Mouse (Mus musculus) adipocyte (in vitro differentiated cells): ENCODE results near the gene Slc9a9.

ENCODE experiments used
- DNase-seq: peaks from one replicate; pipeline ENCODE4 v3.0.0-alpha.2; 2016; ENCODE audit warnings: low spot score

The Slc9a9 gene

DNA sequence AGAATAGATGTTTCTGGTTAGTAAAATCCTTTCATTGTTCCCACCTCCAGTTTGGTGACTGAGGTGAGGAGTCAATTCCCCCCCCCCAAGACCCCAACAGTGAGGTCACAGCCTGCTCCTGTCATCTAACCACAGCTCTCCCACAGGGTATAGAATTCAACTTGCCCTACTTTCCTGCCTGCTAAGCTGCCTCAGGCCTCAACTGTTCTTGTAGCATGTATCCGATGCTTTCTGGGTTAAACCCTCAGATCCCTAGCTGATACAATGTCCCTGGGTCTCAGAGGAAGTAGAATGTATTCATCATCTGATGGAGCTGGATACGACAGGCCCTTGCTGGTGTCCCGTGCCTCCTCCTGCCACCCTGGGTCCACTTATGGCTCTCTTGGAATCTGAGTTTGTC, 408.9 kb downstream of the Slc9a9 start:
- DNase-seq: no peak

GRCm38 (mm10) chr9:95079951-95080350, 410.2 kb downstream of the Slc9a9 start:
- DNase-seq: no peak

DNA sequence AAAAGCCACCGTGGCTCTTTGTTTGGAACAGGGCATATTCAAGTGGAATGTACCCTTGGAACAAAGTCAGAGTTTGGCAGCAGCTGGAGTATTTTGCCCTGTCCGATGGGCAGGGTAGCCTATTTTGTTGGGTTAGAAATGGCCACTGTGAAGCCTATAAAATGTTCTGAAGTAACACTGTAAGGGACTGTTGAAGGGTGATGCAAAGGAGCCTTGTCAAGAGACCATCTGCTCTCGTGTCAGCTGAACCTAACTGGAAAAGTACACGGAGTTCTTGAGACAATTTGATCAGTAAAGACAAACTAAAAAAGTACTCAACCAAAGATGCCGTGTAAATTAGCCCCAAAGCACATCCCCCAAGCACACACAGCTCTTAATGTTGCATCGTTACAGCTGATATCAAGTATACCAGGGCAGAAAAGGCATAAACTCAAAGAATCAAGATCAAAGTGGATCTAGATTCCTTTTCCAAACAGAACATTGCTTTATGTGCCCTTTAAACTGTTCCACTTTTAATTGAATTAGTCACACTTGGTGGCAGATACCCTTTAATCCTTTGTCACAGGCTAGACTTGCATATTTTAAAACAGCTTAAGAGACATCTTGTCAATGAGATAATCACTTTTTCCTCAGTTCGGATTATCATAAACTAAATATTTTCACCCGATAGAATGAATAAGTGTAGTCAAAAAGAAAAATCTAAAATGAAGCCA, 416.6 kb downstream of the Slc9a9 start:
- no peak for DNase-seq

GRCm38 (mm10) chr9:95088221-95088620, 418.5 kb downstream of the Slc9a9 start:
- DNase-seq: no peak

DNA sequence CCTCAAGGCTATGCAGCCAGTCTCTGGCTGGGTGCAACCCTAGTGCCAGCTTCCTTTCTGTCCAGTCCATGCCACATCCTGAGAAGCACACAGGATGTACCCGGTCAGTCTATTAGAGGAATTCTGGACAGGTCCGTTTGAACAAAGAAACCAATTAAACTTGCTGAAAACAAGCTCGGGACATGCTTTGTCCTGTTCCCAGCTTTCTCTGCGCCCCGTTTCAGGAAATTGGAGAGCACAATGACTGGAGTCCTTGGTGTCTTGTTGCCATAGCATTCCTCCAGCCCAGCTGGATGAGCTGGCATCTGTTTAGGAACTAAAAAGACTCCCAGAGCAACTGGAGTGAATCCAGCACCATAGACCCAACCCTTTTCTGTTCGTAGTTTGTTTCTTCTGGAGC, 419.3 kb downstream of the Slc9a9 start:
- no peak for DNase-seq

- DNase-seq: no peak
Observed at GRCm38 (mm10) chr9:95096486-95096885, 426.8 kb downstream of the Slc9a9 start.

DNA sequence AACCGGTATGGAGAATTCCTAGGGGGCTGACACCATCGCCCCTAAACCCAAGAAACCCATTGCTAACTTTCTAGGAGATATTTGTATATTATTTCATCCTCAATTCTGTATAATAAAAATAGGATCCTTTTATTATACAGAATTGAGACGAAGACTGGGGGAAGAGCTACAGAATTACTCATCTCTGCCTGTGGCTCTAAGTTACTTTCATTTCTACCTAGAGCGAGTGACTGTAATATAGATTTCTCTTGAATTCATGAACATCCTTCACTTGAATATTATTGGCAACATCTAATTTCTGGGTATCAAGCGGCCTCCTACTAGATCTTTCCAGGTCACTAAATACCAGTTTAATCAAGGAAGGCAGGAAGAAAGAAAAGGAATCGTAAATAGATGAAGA, 436.1 kb downstream of the Slc9a9 start:
- DNase-seq: no peak

DNA sequence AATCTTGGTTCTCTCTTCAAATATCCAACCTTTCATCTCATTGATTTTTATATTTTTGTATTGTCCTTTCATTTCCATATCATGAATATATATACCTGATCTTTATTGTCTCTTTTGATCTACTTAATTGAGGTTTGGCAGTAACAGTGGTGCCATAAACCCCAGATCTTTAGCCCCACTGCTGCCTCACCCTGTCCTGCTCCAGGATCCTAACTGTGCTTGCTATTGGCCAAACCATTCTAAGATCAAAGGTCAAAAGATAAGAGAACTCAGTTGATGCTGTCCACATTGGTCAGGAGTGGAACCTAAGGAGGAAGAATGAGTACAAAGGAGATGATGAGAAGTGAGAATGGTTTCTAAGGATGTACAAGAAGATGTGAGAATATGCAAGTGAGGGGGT, 440.1 kb downstream of the Slc9a9 start:
- DNase-seq: no peak

DNA sequence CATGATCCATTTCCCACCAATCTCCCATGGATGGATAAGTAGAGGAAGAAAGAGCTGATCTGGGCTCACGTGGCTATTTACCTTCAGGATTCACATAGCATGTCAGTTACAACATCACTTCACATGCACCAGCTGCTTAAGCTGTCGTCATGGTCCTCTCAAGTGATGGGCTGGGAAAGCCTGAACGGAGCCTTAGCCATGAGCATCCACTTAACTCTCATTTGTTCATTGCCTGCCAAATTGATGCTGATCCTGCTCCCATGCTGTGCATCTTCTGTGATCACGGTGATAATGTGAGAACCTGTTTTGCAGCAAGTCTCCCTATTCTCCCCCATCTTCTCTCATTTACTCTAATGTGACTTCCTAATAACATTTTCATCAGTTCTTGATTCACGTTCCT, 441.1 kb downstream of the Slc9a9 start:
- DNase-seq: no peak

- no peak for DNase-seq
Observed at GRCm38 (mm10) chr9:95111732-95112131, 442.0 kb downstream of the Slc9a9 start.

GRCm38 (mm10) chr9:95113157-95114135, 443.7 kb downstream of the Slc9a9 start:
- peak; percentile 8 for DNase-seq

GRCm38 (mm10) chr9:95120062-95120461, 450.4 kb downstream of the Slc9a9 start:
- DNase-seq: no peak

DNA sequence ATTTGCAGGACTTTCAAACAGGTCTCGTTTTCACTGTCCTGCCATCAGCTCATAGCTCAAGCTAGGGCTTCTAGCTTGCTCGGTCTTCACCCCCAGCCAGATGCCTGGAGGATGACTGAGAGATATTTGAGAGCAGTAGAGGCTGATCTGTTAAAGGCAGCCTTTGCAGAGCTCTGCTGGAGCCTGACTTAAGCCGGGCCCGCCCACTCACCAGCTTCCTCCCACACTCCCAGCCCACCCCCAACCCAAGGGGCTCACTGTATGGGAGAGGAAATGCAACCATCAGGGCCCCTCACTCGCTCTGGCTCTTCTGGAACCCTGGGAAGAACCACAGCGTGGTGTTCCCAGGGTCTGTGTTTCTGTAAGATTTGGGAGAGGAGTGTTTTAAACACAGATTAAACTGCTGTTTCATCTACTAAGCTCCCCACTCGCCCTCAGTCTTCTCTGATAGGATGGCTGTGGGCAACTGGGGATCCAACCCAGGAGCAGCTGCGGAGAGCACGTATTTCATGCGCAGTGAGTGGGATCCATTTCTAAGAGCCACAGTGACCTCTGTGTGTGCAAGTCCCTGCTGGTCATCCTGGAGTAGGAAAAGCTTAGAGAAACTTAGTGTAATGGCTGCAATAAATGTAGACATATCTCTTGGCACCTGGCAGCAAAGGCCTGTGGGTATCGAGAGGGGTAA, 451.6 kb downstream of the Slc9a9 start:
- DNase-seq: no peak

DNA sequence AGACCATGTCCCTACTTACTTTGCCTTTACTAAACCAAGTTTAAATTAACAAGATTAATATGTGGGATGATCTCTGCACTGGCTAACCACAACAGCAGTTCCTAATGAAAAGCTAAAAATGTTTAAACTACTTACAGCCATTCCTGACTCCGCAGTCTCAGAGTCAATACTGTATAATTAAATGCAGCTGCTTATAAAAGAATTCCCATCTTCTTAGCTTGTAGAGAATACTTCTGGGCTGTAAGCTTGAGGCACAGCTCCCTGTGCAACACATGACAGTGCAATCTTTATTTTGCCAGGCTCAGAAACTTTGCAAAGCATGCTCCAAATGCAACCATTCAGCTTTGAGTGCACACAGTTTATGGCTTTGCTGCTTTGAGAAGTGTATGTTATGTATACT, 456.0 kb downstream of the Slc9a9 start:
- DNase-seq: no peak

DNA sequence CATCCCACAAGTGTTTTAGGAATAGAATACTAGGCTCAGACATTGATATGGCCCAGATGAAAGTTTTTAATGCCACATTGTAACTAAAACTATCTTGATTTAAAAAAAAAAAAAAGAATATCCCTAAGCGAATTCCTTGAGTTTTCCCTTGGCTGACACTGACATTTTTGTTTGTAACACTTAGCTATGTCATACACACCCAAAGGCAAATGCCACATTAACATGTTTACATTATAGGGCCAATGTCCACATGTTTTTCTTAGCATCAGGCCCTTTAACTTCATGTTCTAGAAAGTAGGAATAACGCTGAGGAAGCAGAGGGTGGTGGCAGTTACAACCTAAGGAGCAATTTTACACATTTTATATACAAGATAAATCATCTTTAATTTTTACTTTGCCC, 458.1 kb downstream of the Slc9a9 start:
- DNase-seq: no peak

DNA sequence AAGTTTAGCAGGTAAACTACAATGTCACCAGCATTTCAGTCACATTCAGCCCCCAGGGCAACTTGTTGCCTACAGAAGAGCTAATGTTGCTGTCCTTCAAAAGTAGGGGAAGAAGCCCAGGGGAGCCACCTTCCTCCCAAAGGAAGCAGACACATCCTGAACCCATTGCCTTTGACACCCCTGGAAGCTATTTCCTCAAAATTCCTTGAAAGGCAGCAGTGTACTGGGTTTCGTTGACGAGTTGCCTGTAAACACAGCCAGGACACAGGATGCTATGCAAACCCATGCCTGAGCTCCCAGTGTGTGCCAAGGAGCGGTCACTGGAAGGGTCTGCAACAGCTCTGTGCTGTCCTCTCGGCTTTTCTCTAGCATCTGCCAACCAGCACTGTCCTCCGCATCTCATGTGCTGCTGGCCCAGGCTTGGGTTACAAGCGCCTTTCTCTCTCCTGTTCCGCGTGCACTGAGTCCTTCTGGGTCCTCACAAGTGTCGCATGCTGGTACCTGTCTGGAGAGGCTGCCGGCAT, 479.6 kb downstream of the Slc9a9 start:
- no peak for DNase-seq

DNA sequence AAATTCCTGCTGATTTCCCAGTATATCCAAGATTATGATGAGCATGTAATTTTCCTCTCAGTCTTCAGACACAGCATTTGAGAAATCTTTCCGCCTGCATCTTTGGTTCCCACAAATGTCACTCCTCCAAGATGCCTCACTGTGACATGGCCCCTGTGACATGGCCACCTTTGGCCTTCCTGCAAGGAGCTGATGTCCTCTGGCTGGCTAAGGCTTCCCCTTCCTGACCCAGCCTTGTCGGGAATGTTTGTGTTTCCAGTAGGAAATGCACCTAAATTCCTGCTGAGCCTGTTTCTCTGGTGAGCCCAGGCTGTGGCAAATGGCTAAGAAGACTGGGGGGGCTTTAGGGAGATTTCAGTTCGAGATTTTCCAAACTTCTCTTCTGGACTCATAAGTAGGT, 480.4 kb downstream of the Slc9a9 start:
- DNase-seq: no peak

- no peak for DNase-seq
Observed at GRCm38 (mm10) chr9:95150597-95150996, 480.9 kb downstream of the Slc9a9 start.

- no peak for DNase-seq
Observed at GRCm38 (mm10) chr9:95150998-95151397, 481.3 kb downstream of the Slc9a9 start.

DNA sequence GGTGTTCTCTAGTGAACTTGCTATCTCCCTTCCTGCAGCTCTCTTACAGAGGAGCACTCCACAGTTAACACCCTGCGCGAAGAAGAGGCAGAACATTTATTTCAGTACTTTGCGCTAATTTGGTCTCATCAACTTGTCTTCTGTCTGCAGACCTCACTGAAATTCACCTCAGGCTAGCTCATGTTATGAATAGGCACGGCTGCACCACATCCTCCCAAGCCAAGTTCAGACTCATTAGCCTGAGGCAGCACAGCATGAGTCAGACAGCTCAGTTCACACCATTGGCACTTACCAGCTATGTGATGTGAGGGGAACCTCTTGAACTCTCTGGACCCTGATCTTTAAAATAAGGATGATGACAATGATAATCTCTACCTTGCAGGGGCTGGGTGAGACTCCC, 482.0 kb downstream of the Slc9a9 start:
- no peak for DNase-seq

GRCm38 (mm10) chr9:95153966-95154365, 484.3 kb downstream of the Slc9a9 start:
- no peak for DNase-seq

DNA sequence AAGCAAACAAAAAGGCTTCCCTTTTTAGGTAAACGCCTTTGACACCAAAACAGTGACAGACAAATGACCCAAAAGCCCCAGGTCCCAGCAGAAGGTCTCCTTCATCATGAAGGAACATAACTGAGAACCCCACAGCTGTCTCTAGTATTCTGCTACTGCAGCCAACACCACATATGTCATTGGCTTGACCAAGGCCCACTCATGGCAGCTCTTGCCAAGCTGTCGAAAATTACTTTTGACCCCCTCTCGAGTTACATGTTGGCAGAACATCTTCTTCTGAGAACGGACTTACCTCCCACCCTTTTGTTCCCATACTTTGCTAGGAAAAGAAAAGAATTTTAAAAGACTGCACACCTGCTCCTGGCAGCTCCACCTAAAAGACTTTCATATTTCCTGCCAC, 488.2 kb downstream of the Slc9a9 start:
- DNase-seq: no peak
